Mouse (Mus musculus): Measurements from ENCODE around the gene Adk.
"Not testable (repeated sequence)": the region's sequence is repeated elsewhere in the genome, so short reads cannot be mapped to it uniquely, and the experiment has no call there.

Adk gene

DNA sequence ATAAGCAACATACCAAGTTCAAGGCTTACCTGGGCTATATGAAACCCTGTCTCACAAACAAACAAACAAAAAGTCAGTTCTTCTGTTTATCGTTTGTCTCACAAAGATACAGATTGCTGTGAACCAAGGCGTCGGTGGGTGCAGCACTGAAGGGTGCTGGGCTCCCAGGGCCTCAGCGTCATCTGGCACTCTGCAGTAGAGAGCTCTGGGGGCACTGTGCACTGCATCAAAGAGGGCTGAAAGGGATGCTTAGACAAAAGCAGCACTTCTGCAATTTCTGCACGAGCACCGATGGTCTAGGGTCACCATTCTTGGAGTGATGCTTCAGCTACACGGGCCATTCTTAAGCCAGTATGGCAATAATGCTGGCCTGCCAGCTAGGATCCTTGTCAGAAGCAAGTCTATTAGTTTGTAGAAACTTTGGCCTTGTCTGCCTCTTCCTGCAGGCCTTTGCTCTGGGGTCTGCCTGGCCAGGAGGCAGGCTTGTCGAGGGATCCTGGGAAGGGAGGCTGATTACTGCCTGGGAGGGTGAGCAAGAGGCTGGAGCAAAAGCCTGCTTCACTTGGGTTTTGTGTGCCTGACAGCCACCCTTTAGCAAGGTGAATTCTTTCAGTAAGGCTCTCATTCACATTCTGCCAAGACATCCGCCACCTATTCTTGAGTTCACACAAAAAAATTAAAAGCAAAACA, 436.2 kb downstream of the Adk start:
- DNase-seq (ENCODE audit: low spot score), result not testable (repeated sequence)

DNA sequence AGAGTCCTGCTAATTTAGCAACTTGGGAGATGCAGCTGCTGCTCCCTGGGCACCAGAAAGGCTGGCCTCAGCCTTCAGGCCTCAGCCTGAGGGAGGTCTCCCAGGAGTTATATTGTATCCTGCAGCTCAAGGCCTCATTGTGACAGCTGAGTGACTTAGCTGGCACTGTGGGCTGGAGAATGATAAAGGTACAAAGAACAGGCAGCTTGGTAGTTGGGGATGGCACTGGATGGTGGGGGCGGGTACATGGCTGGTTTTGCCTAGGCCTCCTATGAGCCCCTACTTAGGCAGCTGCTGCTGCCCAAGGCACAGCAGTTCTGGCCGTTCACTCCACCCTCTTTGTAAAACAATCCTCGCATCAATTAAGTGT, 436.7 kb downstream of the Adk start:
- DNase-seq (ENCODE audit: low spot score), result no peak

DNA sequence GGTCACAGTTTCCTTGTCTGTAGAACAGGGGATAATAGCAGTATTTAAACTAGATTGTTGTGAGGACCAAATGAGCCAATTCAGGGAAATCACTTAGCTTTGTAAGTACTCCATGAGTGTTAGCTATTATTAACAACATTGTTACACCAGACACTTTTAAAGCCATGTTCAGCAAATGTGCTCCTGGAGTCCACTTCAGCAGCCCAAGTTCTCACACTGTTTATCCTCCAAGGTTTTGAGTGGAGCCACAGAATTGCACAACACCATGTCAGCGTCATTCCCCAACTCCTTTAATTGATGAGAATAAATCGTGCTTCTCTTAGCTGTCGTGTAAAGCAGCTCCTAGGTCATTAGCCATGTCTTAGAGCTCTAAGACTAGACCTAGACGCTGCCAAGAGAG, 437.8 kb downstream of the Adk start:
- no peak for DNase-seq (ENCODE audit: low spot score)
